Mouse (Mus musculus): Measurements from ENCODE around the gene Socs4.

Socs4 gene

DNA sequence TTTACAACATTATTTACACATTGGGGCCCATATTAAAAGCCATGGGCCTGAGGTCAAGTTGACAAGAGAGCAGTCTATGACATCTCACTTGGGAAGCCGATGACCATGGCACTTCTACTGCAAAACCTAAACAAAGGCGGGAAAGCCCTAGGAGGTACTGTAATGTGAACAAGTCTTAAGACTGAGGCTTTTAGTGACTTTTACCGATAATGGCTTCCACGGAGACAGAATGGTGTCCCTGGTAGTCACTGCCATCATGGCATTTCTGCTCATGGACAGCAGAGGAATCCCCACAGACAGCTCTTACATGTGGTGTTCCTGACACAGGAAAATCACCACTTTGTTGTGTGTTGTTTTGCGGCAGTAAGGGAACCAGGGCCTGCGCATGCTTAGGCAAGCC is 35.7 kb upstream of the Socs4 start:
- no peaks in the 10 kb centered on the region for H3K4me1 ChIP-seq (replicated peaks; ENCODE audit: low read depth, low read length)
- no peaks in the 10 kb centered on the region for H3K9me3 ChIP-seq (ENCODE audit: low read length)
- H3K36me3 ChIP-seq (ENCODE audit: insufficient read depth, low read length) = peaks cover 50% of the 10 kb centered on the region
- H3K27me3 ChIP-seq (ENCODE audit: insufficient read depth, low read length) = no peaks in the 10 kb centered on the region
- H3K4me3 ChIP-seq (replicated peaks; ENCODE audit: low read length) = no peak overlapping the region
- TF ChIP-seq POU5F1 (IDR thresholded peaks at IDR 0.05; ENCODE audit: borderline replicate concordance, low read length) = no peak
- TF ChIP-seq CTCF (conservative IDR thresholded peaks at IDR 0.05; ENCODE audit: low read length) = no peak
- no peak for TF ChIP-seq NANOG (IDR thresholded peaks at IDR 0.05; ENCODE audit: borderline replicate concordance, low read length)

DNA sequence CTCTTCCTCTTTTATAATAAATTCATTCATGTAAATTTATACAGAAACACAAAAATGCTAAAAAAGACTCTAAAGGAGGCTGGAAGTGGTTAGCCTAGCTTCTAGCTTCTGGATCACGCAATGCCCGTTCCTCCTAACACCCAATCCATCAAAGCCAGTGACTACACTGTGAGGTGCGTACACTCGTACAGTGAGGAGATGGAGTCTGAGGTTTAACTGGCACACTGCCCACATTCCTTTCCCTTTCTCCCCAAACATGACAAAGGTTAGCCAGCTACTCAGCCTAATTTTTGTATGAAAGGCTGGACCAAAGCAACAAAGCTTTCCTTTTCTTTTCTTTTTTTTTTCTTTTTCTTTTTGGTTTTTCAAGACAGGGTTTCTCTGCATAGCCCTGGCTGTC is 34.0 kb upstream of the Socs4 start:
- peaks cover 68% of the 10 kb centered on the region for H3K36me3 ChIP-seq (ENCODE audit: insufficient read depth, low read length)
- no peaks in the 10 kb centered on the region for H3K4me1 ChIP-seq (replicated peaks; ENCODE audit: low read depth, low read length)
- no peaks in the 10 kb centered on the region for H3K27me3 ChIP-seq (ENCODE audit: insufficient read depth, low read length)
- TF ChIP-seq CTCF (conservative IDR thresholded peaks at IDR 0.05; ENCODE audit: low read length) = no peak
- no peak for TF ChIP-seq NANOG (IDR thresholded peaks at IDR 0.05; ENCODE audit: borderline replicate concordance, low read length)
- no peak for TF ChIP-seq POU5F1 (IDR thresholded peaks at IDR 0.05; ENCODE audit: borderline replicate concordance, low read length)
- no peak overlapping the region for H3K4me3 ChIP-seq (replicated peaks; ENCODE audit: low read length)
- no peaks in the 10 kb centered on the region for H3K9me3 ChIP-seq (ENCODE audit: low read length)

DNA sequence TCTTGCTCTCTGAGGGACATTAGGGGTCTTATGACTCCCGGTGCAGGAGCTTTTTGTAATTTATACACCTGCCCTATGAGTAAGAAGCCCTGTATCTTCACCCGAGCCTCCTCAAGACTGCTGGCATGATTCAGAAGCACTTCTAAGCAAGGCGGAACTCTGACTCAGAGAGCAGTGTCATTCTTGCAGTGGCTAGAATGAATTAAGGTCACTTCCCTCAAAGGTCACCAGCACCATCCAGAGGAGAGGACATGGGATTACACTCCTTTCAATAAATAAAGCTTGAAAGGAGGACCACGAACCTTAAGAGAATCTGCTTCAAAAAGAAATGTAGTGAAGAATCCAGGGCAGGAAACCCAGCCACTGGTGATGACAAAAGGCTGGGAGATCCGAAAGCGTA is 26.9 kb upstream of the Socs4 start:
- Histone ChIP-seq H3K4me1 (replicated peaks; ENCODE audit: low read depth, low read length) (peaks cover 5% of the 10 kb centered on the region; the same call in 1 of the 2 replicates), H3K4me3 (replicated peaks; ENCODE audit: low read length) (no peak overlapping the region), H3K27me3 (ENCODE audit: insufficient read depth, low read length) (no peaks in the 10 kb centered on the region), H3K36me3 (ENCODE audit: insufficient read depth, low read length) (peaks cover 92% of the 10 kb centered on the region), H3K9me3 (ENCODE audit: low read length) (no peaks in the 10 kb centered on the region)
- TF ChIP-seq NANOG (IDR thresholded peaks at IDR 0.05; ENCODE audit: borderline replicate concordance, low read length) (no peak), CTCF (conservative IDR thresholded peaks at IDR 0.05; ENCODE audit: low read length) (no peak), POU5F1 (IDR thresholded peaks at IDR 0.05; ENCODE audit: borderline replicate concordance, low read length) (no peak)

DNA sequence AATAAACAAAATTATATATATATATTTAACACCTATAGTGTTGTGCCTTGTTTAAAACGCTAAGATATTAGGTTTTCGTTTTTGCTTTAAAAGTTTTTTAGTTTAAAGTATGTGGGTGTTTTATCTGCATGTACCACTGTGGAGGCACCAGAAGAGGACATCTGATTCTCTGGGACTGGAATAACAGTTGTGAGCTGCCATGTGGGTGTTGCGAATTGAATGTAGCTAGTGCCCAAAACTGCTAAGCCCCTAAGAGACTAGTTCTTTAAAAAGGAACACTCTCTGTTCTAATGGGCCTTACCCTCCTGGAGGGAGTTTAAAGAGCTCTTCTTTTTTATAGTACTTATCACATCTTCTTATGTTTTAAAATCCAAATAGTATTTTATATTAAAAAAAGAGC is 11.9 kb upstream of the Socs4 start:
- H3K4me3 ChIP-seq (replicated peaks; ENCODE audit: low read length) = no peak overlapping the region
- no peak for TF ChIP-seq NANOG (IDR thresholded peaks at IDR 0.05; ENCODE audit: borderline replicate concordance, low read length)
- no peak for TF ChIP-seq POU5F1 (IDR thresholded peaks at IDR 0.05; ENCODE audit: borderline replicate concordance, low read length)
- no peak for TF ChIP-seq CTCF (conservative IDR thresholded peaks at IDR 0.05; ENCODE audit: low read length)
- H3K27me3 ChIP-seq (ENCODE audit: insufficient read depth, low read length) = no peaks in the 10 kb centered on the region
- H3K9me3 ChIP-seq (ENCODE audit: low read length) = no peaks in the 10 kb centered on the region
- peaks cover 83% of the 10 kb centered on the region for H3K36me3 ChIP-seq (ENCODE audit: insufficient read depth, low read length)
- no peaks in the 10 kb centered on the region for H3K4me1 ChIP-seq (replicated peaks; ENCODE audit: low read depth, low read length)

DNA sequence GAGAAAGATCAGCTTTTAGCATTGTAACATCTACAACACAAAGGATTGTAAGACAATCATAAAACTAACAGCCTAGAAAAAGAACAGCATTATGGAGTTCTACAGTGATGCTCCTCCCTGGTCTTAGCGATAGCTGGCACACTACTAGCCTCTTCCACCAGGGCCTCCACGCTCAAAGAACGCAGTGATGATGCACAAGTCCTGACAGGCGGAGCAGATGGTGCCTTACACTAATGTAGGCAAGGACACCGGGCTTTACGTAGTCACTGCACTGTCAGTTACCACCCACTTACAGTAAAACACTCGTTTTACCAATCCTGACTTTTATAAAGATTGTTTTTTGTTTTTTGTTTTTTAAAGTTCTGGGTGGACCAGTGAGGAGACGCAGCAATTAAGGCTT is 10.9 kb upstream of the Socs4 start:
- Histone ChIP-seq H3K36me3 (ENCODE audit: insufficient read depth, low read length) (peaks cover 80% of the 10 kb centered on the region), H3K4me1 (replicated peaks; ENCODE audit: low read depth, low read length) (no peaks in the 10 kb centered on the region), H3K9me3 (ENCODE audit: low read length) (no peaks in the 10 kb centered on the region), H3K27me3 (ENCODE audit: insufficient read depth, low read length) (no peaks in the 10 kb centered on the region), H3K4me3 (replicated peaks; ENCODE audit: low read length) (no peak overlapping the region)
- no peak for TF ChIP-seq POU5F1 (IDR thresholded peaks at IDR 0.05; ENCODE audit: borderline replicate concordance, low read length)
- TF ChIP-seq CTCF (conservative IDR thresholded peaks at IDR 0.05; ENCODE audit: low read length) = no peak
- no peak for TF ChIP-seq NANOG (IDR thresholded peaks at IDR 0.05; ENCODE audit: borderline replicate concordance, low read length)

DNA sequence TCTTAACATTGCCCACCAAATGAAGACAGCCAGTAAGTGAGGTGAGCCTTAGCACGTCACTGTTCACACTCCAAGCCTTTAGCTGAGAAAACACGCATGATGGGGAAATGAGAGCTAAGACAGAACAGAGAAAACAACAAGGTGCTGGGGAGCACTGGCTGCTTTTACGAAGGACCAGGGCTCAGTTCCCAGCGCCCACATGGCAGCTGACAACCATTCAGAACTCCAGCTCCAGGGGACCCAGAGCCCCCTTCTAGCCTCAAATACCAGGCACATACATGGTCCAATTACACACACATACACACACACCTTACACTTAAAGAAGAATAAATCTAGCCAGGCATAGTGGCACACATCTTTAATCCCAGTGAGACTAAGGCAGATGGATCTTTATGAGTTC is 7.7 kb upstream of the Socs4 start:
- no peak for TF ChIP-seq POU5F1 (IDR thresholded peaks at IDR 0.05; ENCODE audit: borderline replicate concordance, low read length)
- TF ChIP-seq CTCF (conservative IDR thresholded peaks at IDR 0.05; ENCODE audit: low read length) = no peak
- no peak for TF ChIP-seq NANOG (IDR thresholded peaks at IDR 0.05; ENCODE audit: borderline replicate concordance, low read length)
- Histone ChIP-seq H3K36me3 (ENCODE audit: insufficient read depth, low read length) (peaks cover 89% of the 10 kb centered on the region), H3K4me3 (replicated peaks; ENCODE audit: low read length) (no peak overlapping the region), H3K9me3 (ENCODE audit: low read length) (no peaks in the 10 kb centered on the region), H3K27me3 (ENCODE audit: insufficient read depth, low read length) (no peaks in the 10 kb centered on the region), H3K4me1 (replicated peaks; ENCODE audit: low read depth, low read length) (no peaks in the 10 kb centered on the region)

DNA sequence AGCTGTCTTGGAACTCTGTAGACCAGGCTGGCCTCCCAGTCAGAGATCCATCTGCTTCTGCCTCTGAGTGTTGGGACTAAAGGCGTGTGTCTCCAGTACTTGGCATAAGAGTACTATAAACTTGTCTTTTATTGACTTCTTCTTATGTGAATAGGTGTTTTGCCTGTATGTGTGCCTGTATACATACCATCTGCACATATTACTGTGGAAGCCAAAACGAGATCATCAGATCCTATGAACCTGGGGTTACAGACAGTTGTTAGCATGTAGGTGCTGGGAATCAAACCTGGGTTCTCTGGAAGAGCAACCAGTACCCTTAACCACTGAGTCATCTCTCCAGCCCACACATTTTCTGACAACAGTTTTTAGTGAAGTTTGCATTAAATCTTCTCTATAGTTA is 7.0 kb upstream of the Socs4 start:
- H3K27me3 ChIP-seq (ENCODE audit: insufficient read depth, low read length) = no peaks in the 10 kb centered on the region
- H3K36me3 ChIP-seq (ENCODE audit: insufficient read depth, low read length) = peaks cover 90% of the 10 kb centered on the region
- TF ChIP-seq NANOG (IDR thresholded peaks at IDR 0.05; ENCODE audit: borderline replicate concordance, low read length) = no peak
- no peak for TF ChIP-seq POU5F1 (IDR thresholded peaks at IDR 0.05; ENCODE audit: borderline replicate concordance, low read length)
- no peak for TF ChIP-seq CTCF (conservative IDR thresholded peaks at IDR 0.05; ENCODE audit: low read length)
- H3K9me3 ChIP-seq (ENCODE audit: low read length) = no peaks in the 10 kb centered on the region
- no peaks in the 10 kb centered on the region for H3K4me1 ChIP-seq (replicated peaks; ENCODE audit: low read depth, low read length)
- no peak overlapping the region for H3K4me3 ChIP-seq (replicated peaks; ENCODE audit: low read length)

DNA sequence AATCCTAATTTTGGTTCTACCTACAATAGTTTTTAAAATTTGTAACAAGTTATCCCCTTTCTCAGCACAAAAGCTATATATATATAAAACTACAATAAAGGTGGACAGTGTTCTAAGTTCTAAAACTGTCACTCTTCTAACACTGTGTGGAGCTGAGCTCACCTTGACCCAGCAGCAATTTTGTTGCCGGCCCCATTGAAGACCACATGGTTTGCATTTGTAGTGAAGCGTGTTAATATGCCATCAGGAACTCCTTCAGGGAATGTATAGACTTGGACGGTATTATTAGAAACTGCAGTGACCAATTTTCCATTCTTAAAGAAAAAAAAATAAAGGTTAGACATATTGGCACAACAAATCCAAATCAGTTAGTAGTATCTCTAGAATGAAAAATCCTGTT is 3.0 kb upstream of the Socs4 start:
- no peaks in the 10 kb centered on the region for H3K27me3 ChIP-seq (ENCODE audit: insufficient read depth, low read length)
- no peak overlapping the region for H3K4me3 ChIP-seq (replicated peaks; ENCODE audit: low read length)
- TF ChIP-seq POU5F1 (IDR thresholded peaks at IDR 0.05; ENCODE audit: borderline replicate concordance, low read length) (no peak), NANOG (IDR thresholded peaks at IDR 0.05; ENCODE audit: borderline replicate concordance, low read length) (no peak), CTCF (conservative IDR thresholded peaks at IDR 0.05; ENCODE audit: low read length) (no peak)
- H3K9me3 ChIP-seq (ENCODE audit: low read length) = no peaks in the 10 kb centered on the region
- peaks cover 12% of the 10 kb centered on the region for H3K4me1 ChIP-seq (replicated peaks; ENCODE audit: low read depth, low read length)
- H3K36me3 ChIP-seq (ENCODE audit: insufficient read depth, low read length) = peaks cover 54% of the 10 kb centered on the region

DNA sequence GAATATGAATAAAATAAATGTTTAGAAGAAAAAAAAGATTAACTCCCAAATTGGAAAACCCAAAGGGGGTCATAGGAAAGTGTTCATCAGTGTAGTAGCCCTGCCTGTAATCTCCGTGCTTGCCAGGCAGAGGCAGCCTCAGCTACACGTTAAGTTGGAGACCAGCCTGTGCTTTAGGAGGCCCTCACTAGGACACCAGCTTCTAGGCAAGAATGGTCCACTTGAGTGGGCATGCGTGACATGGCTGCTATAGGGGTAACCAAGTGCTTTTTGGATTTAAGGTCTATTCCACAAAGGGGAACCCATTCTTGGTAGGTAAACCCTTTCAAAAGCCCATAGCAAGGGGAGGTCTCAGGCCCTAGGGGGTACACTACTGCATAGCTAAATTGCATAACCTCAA is 1.3 kb upstream of the Socs4 start:
- TF ChIP-seq POU5F1 (IDR thresholded peaks at IDR 0.05; ENCODE audit: borderline replicate concordance, low read length) (no peak), CTCF (conservative IDR thresholded peaks at IDR 0.05; ENCODE audit: low read length) (no peak), NANOG (IDR thresholded peaks at IDR 0.05; ENCODE audit: borderline replicate concordance, low read length) (no peak)
- peak overlapping the region; percentile 96 for H3K4me3 ChIP-seq (replicated peaks; ENCODE audit: low read length)
- peaks cover 48% of the 10 kb centered on the region for H3K36me3 ChIP-seq (ENCODE audit: insufficient read depth, low read length)
- H3K27me3 ChIP-seq (ENCODE audit: insufficient read depth, low read length) = no peaks in the 10 kb centered on the region
- H3K4me1 ChIP-seq (replicated peaks; ENCODE audit: low read depth, low read length) = peaks cover 12% of the 10 kb centered on the region
- no peaks in the 10 kb centered on the region for H3K9me3 ChIP-seq (ENCODE audit: low read length)
